Mouse (Mus musculus) kidney, embryonic 15.5 days (tissue): ENCODE results near the gene Gm19935. TPM values are rescaled to one million over a fixed set of nuclear protein-coding genes. Genes with fewer than 3 reads are reported as not detected.

ENCODE experiments used
- ATAC-seq: fragments of 200-750 bp; cut with Nextera tagmentation; replicated peaks from 2 replicates; pipeline ENCODE4 v1.8.0; 2017; ENCODE audit warnings: moderate TSS enrichment; ENCODE audit not compliant: low FRiP score
- H3K27ac ChIP-seq: fragments of 300-500 bp; sonication (generic); 2 replicates; pipeline ENCODE4 v1.5.1; 2015; ENCODE audit warnings: mild to moderate bottlenecking, inconsistent platforms
- H3K27me3 ChIP-seq: fragments of 300-500 bp; sonication (generic); 2 replicates; pipeline ENCODE4 v1.6.1; 2015; ENCODE audit warnings: inconsistent platforms
- H3K36me3 ChIP-seq: fragments of 300-500 bp; sonication (generic); 2 replicates; pipeline ENCODE4 v1.6.1; 2015; ENCODE audit warnings: inconsistent platforms
- H3K4me1 ChIP-seq: fragments of 300-500 bp; sonication (generic); 2 replicates; pipeline ENCODE4 v1.6.1; 2015; ENCODE audit warnings: inconsistent platforms
- H3K4me2 ChIP-seq: fragments of 300-500 bp; sonication (generic); 2 replicates; pipeline ENCODE4 v1.6.1; 2015; ENCODE audit warnings: moderate library complexity, mild to moderate bottlenecking, inconsistent platforms
- H3K4me3 ChIP-seq: fragments of 300-500 bp; sonication (generic); replicated peaks from 2 replicates; pipeline ENCODE4 v1.5.1; 2015; ENCODE audit warnings: mild to moderate bottlenecking, inconsistent platforms
- H3K9ac ChIP-seq: fragments of 300-500 bp; sonication (generic); 2 replicates; pipeline ENCODE4 v1.6.1; 2015; ENCODE audit warnings: mild to moderate bottlenecking, inconsistent platforms
- H3K9me3 ChIP-seq: fragments of 300-500 bp; sonication (generic); replicated peaks from 2 replicates; pipeline ENCODE4 v1.6.1; 2016; ENCODE audit warnings: inconsistent platforms
- WGBS: fragments of 180-500 bp; shearing (Covaris S2); methylation state at CpG from one replicate; pipeline ENCODE4 v1.1.7; 2015; ENCODE audit warnings: mixed read lengths; 5-methylcytosine and 5-hydroxymethylcytosine counted together
- microRNA-seq: library from miRNA; unstranded; fragments of <30 nt; microRNA quantifications from one replicate; pipeline ENCODE4, GENCODE M21; 2016
- polyA plus RNA-seq: library from polyadenylated mRNA; unstranded; fragments of >200 nt; fragmentation: Nextera tagmentation; extraction: Ambion mirVana; gene quantifications from 2 replicates; pipeline ENCODE4 v1.2.1, GENCODE M21; 2015

Gene Gm19935
- polyA plus RNA-seq, 1 experiment from 2014 or later: not detected

DNA sequence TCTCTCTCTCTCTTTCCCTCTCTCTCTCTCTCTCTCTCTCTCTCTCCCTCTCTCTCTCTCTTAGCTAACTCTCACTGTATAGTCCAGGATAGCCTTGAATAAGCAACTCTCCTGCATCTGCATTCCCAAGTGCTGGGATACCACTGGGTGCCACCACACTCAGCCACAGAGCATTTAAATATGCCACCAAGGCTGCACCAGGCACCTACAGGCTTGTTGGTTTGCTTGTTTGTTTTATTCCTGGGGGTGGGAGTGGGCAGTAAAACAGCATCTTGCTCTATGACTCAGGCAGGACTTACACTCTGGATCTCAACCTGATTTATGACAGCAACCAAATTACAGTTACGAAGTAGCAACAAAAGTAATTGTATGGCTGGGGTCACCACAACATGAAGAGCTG lies 25.6 kb downstream of the Gm19935 start:
- Histone ChIP-seq H3K9ac (no peak overlapping the region), H3K27ac (no peak overlapping the region), H3K4me3 (no peak overlapping the region), H3K36me3 (no peaks in the 10 kb centered on the region), H3K4me2 (no peak overlapping the region), H3K27me3 (no peaks in the 10 kb centered on the region), H3K4me1 (peaks cover 19% of the 10 kb centered on the region), H3K9me3 (no peaks in the 10 kb centered on the region)
- no peak for ATAC-seq
- WGBS: 74% methylated on average over 1 of the region's 1 CpGs

GRCm38 (mm10) chr8:90769791-90770190 lies 47.4 kb downstream of the Gm19935 start:
- no peaks in the 10 kb centered on the region for H3K4me1 ChIP-seq
- 80% methylated on average over 5 of the region's 5 CpGs for WGBS
- H3K27ac ChIP-seq: no peak overlapping the region
- H3K27me3 ChIP-seq: no peaks in the 10 kb centered on the region
- no peaks in the 10 kb centered on the region for H3K9me3 ChIP-seq
- no peak for ATAC-seq
- no peak overlapping the region for H3K4me2 ChIP-seq
- H3K4me3 ChIP-seq: no peak overlapping the region
- H3K36me3 ChIP-seq: no peaks in the 10 kb centered on the region
- no peak overlapping the region for H3K9ac ChIP-seq

Small RNAs within 50 kb of the gene (microRNA-seq; reads per million reads assigned to microRNA genes)
- not detected for gene Gm44382

Other genes starting within 250 kb of the Gm19935 start
- 74.6 and 80.4 TPM in 2 replicates for gene Chd9, start 11.0 kb upstream of the Gm19935 start, polyA plus RNA-seq